In genomic region chr2:26089005-26089404, GRCm38 (mm10) we compare ENCODE assay signal across 29 mouse cellular contexts. TPM values are rescaled to one million over a fixed set of nuclear protein-coding genes. Genes with fewer than 3 reads are reported as not detected.
DNase-seq lines count a peak whose midpoint lies in the region; ATAC-seq lines count a peak whose summit lies in the region.
"Had no signal": no experiment of that assay in that cellular context is flagged by ENCODE, and none has a peak within 500 bp of the region (broad histone marks: within the 10 kb centered on the region; RNA-seq: fewer than 3 reads in every experiment).

No protein-coding gene starts in this region.

- ATAC-seq in hindbrain, embryonic 14.5 days (ENCODE audit: low FRiP score), result no peak
- ATAC-seq in hindbrain, embryonic 12.5 days (ENCODE audit: low FRiP score), result no peak
- 0 out of 2 replicates have a peak, but pooled peaks have one; percentile 16 for ATAC-seq in liver, embryonic 12.5 days
- peak; percentile 32; the same call in 1 of the 2 replicates for ATAC-seq in megakaryocyte-erythroid progenitor cell, adult 5-6 weeks (replicated peaks; ENCODE audit: low FRiP score, low TSS enrichment, poor library complexity, severe bottlenecking)
- ATAC-seq: CD4-positive, CD25-positive, alpha-beta regulatory T cell, adult 4 months; forebrain, embryonic 13.5 days; inflammation-experienced regulatory T-cells, adult 6 months; Patski had no signal

- H3K4me2 ChIP-seq in hindbrain, embryonic 14.5 days (replicated peaks), result peak overlapping the region; percentile 12
- no peak overlapping the region for H3K4me2 ChIP-seq in hindbrain, embryonic 12.5 days (replicated peaks)
- H3K4me2 ChIP-seq in liver, embryonic 12.5 days, result peak overlapping the region; percentile 20; the same call in 1 of the 2 replicates
- H3K4me2 ChIP-seq: forebrain, embryonic 13.5 days; heart, embryonic 15.5 days; stomach, embryonic 15.5 days had no signal

- H3K9ac ChIP-seq in hindbrain, embryonic 14.5 days, result no peak overlapping the region
- H3K9ac ChIP-seq in hindbrain, embryonic 12.5 days, result no peak overlapping the region
- peak overlapping the region; percentile 40; the same call in 1 of the 2 replicates for H3K9ac ChIP-seq in liver, embryonic 12.5 days
- H3K9ac ChIP-seq: forebrain, embryonic 13.5 days; heart, embryonic 15.5 days; stomach, embryonic 15.5 days had no signal

- 86% methylated on average over 2 of the region's 2 CpGs for WGBS in hindbrain, embryonic 14.5 days
- WGBS in hindbrain, embryonic 12.5 days, result 77% methylated on average over 2 of the region's 2 CpGs
- 44% methylated on average over 2 of the region's 2 CpGs for WGBS in liver, embryonic 12.5 days (ENCODE audit: insufficient replicate concordance)

- no peak overlapping the region for H3K27ac ChIP-seq in hindbrain, embryonic 14.5 days
- no peak overlapping the region for H3K27ac ChIP-seq in hindbrain, embryonic 12.5 days
- H3K27ac ChIP-seq in liver, embryonic 12.5 days, result peak overlapping the region; percentile 97
- H3K27ac ChIP-seq: forebrain, embryonic 13.5 days; heart, embryonic 15.5 days; left cerebral cortex, adult 2 months; limb, embryonic 10.5 days; stomach, embryonic 15.5 days had no signal

- H3K27me3 ChIP-seq in hindbrain, embryonic 14.5 days (ENCODE audit: control insufficient read depth, insufficient read depth, low read length), result no peaks in the 10 kb centered on the region
- peaks cover 12% of the 10 kb centered on the region for H3K27me3 ChIP-seq in hindbrain, embryonic 12.5 days
- peaks cover 55% of the 10 kb centered on the region for H3K27me3 ChIP-seq in liver, embryonic 12.5 days (replicated peaks)
- H3K27me3 ChIP-seq: Patski; stomach, embryonic 15.5 days had no signal

- no peak overlapping the region for H3K4me3 ChIP-seq in hindbrain, embryonic 14.5 days (replicated peaks; ENCODE audit: low read length)
- no peak overlapping the region for H3K4me3 ChIP-seq in hindbrain, embryonic 12.5 days
- no peak overlapping the region for H3K4me3 ChIP-seq in liver, embryonic 12.5 days
- H3K4me3 ChIP-seq: forebrain, embryonic 13.5 days; gastrocnemius, adult 2 months; heart, embryonic 15.5 days; left cerebral cortex, adult 2 months; limb, embryonic 10.5 days; myocyte; stomach, embryonic 15.5 days had no signal

- DNase-seq in hindbrain, embryonic 14.5 days (ENCODE audit: low spot score), result no peak
- peak; percentile 33 for DNase-seq in MEL-GATA-1-ER (ENCODE audit: extremely low read depth, low read depth)
- DNase-seq in cerebellum, adult 9-11 months, result no peak
- DNase-seq in cerebellum, adult 8-10 months, result no peak
- DNase-seq in spleen, postnatal 10 days (ENCODE audit: low spot score in 2 of 2), result no peak
- DNase-seq: adrenal gland, adult 2 months; cerebellum, adult 11-12 months; cerebellum, postnatal 25 days; gastrocnemius, adult 2 months; heart, postnatal 4 days; kidney, adult 18-20 months; kidney, postnatal 4 days; layer of hippocampus, adult 9-11 months; lung, postnatal 4 days; midbrain, embryonic 14.5 days; right cerebral cortex, postnatal 4 days; thymus, postnatal 36 days had no signal

- H3K4me1 ChIP-seq in hindbrain, embryonic 14.5 days (replicated peaks; ENCODE audit: control insufficient read depth, insufficient read depth, low read length), result peaks cover 21% of the 10 kb centered on the region
- peaks cover 22% of the 10 kb centered on the region for H3K4me1 ChIP-seq in hindbrain, embryonic 12.5 days
- H3K4me1 ChIP-seq in liver, embryonic 12.5 days, result peaks cover 65% of the 10 kb centered on the region

- H3K9me3 ChIP-seq in hindbrain, embryonic 14.5 days (ENCODE audit: control insufficient read depth, low read length), result no peaks in the 10 kb centered on the region
- H3K9me3 ChIP-seq in hindbrain, embryonic 12.5 days (replicated peaks), result no peaks in the 10 kb centered on the region
- no peaks in the 10 kb centered on the region for H3K9me3 ChIP-seq in liver, embryonic 12.5 days (replicated peaks)
- H3K9me3 ChIP-seq: forebrain, embryonic 13.5 days; heart, embryonic 15.5 days; limb, embryonic 10.5 days; stomach, embryonic 15.5 days had no signal

- H3K36me3 ChIP-seq in hindbrain, embryonic 14.5 days (replicated peaks; ENCODE audit: control insufficient read depth, insufficient read depth), result 0 out of 2 replicates have a peak, but pooled peaks cover 4% of the 10 kb centered on the region
- H3K36me3 ChIP-seq in hindbrain, embryonic 12.5 days, result no peaks in the 10 kb centered on the region
- no peaks in the 10 kb centered on the region for H3K36me3 ChIP-seq in liver, embryonic 12.5 days
- H3K36me3 ChIP-seq: limb, embryonic 10.5 days; stomach, embryonic 15.5 days had no signal

RNA-seq across cellular contexts. Expression of gene Nacc2, which starts 34.0 kb away (rescaled TPM):
- 18.3 and 19.2 TPM in 2 replicates for polyA plus RNA-seq in hindbrain, embryonic 14.5 days (2014; fragmentation: Nextera tagmentation; extraction: Ambion mirVana)
- polyA plus RNA-seq in hindbrain, embryonic 12.5 days (2016; fragmentation: Nextera tagmentation; extraction: Ambion mirVana), result 12.6 and 15.0 TPM in 2 replicates
- polyA plus RNA-seq in liver, embryonic 12.5 days (2016; fragmentation: Nextera tagmentation; extraction: Ambion mirVana), result 3.0 and 3.2 TPM in 2 replicates
- total RNA-seq in megakaryocyte-erythroid progenitor cell, adult 5-6 weeks (2014; fragmentation: Nextera tagmentation), result 5.2 and 8.5 TPM in 2 replicates
- total RNA-seq in megakaryocyte-erythroid progenitor cell, adult 5-6 weeks (2017), result 3.8 and 3.9 TPM in 2 replicates

Comparison
In these comparisons a context has a peak if more than half of its experiments do, and no peak if none do; other contexts are left out.
1. ATAC-seq: peak in liver, embryonic 12.5 days (single experiment) and megakaryocyte-erythroid progenitor cell, adult 5-6 weeks (single experiment); none in hindbrain, embryonic 14.5 days (single experiment) and hindbrain, embryonic 12.5 days (single experiment).